Mouse (Mus musculus) liver (tissue): ENCODE results near the gene Rufy3.
A peak's percentile ranks its signal among the peaks of the same experiment; 100 is the strongest.
"Not testable (repeated sequence)": the region's sequence is repeated elsewhere in the genome, so short reads cannot be mapped to it uniquely, and the experiment has no call there.

Source experiments
- DNase-seq: peaks from one replicate; pipeline ENCODE4 v3.0.0-alpha.2; 2020; ENCODE audit warnings: mixed read lengths

Gene Rufy3

DNA sequence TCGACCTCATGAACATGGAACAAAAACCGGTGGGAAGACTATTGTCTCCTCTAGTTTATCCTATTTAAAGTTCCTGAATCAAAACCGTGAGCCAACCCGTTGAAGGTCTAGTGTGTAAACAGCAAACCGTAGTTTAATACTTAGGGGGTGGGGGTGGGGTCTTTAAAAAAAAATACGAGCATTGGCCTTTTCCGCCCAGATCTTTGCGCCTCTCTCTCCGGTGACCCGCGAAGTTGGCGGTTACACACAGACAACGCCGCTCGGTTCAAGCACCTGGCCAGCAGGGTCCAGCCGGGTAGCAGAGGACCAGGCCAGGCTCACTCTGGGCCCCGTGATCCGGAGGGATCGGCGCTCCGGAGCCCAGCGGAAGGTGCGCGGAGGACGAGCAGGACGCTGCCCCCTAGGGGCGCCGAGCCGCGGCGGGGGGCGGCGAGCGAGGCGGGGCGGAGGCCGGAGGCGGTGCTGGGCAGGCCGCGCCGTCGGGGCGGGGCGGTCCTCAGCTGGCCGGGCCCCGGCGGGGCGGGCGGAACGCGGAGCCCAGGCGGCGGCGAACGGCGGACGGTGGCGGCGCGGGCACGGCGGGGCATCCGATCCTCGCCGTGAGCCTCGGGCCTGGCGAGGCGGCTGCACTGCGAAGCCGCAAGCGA is at the start of gene Rufy3:
Gene Rufy3, plus strand, starts transcription at position 540 of the 647 bp plus-strand sequence.
- DNase-seq: peak; percentile 86

DNA sequence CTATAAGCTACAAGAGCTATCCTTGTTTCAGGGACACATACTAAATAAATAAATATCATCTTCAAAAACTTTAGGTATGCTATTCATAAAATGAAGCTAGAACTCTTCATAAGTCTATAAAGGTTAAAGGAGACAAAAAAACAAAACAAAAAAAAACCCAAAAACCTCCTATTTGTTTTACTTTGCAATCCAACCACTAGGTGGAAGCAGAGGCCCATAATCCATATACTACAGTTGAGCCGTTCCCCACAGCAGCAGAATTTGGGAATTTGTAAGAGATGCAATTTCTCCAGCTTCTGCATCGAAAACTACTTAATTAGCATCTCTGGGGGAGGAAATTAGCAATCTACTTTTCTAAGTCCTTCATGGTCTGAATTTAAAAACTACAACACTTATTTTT is 45.6 kb upstream of the Rufy3 start:
- DNase-seq: no peak

DNA sequence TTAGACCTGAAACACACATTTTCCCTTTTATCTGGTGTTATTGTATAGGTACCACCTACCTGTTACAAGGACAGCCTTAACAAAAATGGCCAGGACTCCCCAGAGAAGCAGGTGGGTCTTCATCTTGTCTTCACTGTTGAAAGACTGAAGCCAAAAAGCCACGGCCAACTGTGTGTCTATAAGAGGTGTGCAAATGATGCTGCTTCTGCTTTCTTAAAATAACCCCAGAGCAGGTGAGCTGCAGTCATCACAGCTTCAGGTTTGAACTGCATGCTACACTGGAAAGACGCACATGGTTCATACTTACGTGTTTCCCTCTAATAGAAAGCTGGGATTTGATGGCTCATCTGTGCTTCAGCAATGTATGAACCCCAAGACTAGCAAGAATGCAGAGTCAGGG is 37.2 kb upstream of the Rufy3 start, which contains the start of gene Jchain:
Gene Jchain, minus strand, starts transcription at position 235 of the 400 bp plus-strand sequence.
- DNase-seq: no peak

DNA sequence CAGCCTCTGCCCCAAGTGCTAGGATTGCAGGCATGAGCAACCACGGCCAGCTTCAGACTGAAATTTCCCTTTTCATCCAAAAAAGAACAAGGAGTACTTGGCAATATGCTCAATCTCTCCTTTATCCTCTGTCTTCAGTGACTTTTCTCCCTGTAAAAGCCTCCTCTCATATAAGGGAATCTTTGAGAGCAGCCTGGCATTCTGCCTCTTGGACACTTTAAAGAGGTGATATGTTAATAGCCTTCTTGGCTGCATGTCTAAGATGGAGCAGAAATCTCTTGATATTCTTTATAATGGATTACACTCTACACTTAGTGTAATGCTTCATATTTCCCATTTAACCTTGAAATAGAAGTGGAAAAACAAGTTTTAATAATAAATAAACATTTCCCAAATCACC is 33.9 kb upstream of the Rufy3 start:
- DNase-seq: no peak

DNA sequence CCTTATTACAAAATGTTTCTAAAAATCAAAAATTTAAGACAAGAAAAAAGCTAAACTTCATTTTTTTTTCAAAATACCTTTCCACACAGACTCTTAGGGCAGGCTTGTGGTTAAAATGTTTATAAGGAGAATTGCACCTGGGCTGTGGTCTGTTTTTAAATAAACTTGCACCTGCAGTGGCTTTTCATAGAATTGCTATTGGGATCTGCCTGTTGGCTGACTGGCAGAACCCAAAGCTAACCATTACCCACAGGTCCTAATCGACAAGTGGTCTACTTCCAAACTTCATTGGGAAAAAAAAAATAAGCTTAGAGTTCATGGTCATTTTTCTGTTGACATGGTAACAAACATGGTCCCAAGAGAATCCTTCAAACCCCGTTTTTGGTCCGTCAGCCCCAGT is 30.1 kb upstream of the Rufy3 start:
- DNase-seq: no peak

DNA sequence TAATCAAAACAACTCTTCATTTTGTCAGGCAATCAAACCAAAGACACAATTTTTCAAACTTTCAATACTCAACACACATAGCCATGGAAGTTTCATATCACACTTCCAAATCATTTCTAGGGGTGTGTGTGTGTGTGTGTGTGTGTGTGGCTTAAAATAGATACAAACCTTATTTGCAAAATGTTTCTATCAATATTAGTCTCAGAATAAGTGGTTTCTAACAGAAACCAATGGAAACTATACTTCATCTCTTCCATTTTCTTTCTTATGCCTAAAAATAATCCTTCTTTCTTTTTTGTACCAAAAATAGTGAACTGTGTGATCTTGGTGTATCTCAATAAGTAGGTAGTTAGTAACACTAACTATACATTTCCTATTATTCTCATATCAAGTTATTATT is 24.0 kb upstream of the Rufy3 start:
- no peak for DNase-seq

DNA sequence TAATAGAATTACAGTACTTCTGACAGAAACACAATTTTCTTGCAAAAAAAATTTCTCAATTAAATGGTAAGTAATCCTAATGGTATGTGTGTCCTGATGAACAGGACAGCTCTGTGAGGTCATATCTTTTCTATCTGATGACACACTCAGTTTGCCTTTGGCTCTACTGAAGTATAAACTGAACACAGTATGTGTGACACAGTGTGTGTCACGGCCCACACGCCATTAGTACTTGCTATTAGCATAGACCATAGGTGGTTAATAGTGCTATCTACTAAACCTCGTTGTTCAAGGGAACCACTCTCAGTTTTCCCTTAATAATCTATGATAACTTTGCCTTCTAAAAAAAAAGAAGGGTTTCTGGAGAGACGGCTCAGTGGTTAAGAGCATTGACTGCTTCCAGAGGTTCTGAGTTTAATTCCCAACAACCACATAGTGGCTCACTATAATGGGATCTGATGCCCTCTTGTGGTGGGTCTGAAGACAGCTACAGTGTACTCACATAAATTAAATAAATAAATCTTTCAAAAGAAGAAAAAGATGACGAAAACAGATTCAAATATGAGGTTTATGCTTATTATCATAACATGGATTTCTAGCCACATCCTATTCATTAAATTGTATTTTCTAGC is 22.1 kb upstream of the Rufy3 start:
- DNase-seq: no peak

DNA sequence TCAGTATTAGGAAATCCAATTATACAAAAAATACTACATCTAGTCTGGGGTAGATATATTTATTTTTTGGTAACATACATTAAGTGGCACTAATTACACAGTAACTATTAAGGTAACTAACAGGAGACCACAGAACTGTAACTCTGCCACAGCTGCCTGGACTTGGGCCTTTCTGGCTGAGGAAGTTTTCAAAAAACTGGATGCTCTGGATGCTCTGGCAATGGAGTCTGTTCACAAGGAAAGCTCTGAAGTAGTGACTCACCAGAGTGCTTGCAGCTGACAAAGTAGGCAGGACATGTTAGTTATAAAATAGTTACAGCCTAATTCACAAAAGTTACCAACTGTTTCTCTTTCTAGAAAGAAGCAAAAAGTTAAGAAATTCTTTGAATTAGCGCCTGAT is 20.4 kb upstream of the Rufy3 start:
- not testable (repeated sequence) for DNase-seq

DNA sequence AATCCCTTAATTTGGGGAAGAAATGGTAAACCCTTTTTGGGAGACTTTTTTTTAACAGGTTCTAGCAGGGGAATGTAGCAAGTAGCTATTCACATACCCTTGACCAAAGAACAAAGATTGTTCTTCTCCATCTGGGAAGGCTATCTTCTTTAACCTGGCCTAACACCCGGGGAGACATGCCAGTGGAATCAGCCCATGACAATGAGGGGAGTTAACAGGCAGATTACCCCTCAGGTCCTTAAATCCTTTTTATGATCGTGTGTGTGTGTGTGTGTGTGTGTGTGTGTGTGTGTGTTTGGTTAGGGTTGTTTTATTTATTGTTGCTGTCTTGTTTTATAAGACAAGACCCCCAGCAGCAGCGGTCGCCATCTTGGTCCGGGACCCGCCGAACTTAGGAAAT is 19.3 kb upstream of the Rufy3 start:
- DNase-seq: no peak

DNA sequence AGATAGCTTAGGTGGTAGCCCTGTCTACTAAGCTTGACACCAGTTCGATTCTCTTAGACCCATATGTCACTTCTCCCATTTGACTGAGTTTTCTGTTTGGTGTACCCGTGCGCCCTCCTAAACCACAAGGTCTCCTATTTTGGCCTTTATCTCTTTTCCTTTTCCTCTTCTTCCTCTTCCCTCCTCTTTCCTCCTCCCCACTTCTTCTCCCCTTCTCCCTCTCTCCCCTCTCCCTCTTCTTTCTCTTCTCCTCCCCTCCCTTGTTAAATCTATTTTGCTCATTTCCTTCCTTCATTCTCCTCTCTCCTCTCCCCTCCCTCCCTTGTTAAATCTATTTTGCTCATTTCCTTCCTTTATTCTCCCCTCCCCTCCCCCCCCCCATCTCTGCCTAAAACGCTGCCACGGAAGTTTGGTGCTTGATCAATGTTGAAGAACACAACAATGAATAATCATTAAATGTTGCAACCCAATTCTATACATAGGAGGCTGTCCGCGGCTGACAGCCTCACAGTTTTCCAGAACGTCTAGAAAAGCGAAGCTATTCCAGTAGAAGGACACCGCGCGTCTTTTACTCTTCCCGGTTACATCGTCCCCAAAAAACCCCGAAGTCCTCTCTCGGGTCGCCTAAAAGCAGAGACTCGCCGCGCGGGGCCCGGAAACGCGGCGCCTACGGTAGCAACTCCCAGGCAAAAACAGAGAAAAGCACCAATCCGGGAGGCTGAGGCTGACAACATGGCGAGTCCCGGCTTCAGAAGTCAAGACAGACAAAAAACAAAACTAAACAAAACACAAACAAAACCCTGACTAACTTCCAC is 11.4 kb upstream of the Rufy3 start:
- DNase-seq: no peak

DNA sequence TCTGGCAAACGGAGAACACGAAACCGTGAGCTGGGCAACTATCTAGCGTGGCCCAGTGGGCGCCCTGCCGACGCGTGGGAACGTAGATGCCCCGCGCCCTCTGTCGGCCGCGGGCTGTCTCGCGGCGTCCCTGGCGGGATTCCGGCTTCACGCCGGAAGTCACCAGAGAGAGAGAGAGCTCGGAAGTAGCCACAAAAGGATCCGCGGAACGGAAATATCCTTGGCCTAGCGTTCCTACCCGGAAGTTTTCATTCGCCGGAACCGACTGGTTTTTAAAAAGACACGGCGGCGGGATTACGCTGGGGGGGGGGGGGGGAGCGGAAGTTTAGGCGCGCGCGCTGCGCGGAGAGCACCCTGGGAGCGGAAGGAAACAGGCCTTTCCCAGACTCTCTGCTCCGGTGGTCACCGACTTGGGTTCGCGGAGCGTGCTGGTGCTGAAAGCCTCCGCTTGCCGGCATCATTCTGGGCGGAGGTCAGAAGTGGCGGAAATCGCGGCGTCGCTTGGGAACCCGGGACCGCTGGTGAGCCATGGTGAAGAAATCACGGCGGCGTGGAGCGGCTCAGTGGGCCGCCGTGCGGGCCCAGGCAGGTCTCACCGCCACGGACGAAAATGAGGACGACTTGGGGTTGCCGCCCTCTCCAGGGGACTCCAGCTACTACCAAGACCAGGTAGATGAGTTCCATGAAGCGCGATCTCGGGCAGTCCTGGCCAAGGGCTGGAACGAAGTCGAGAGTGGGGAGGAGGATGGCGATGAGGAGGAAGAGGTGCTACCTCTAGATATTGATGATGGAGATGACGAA is 10.6 kb upstream of the Rufy3 start, which contains the start of gene Utp3:
Gene Utp3, plus strand, starts transcription at position 377 of the 801 bp plus-strand sequence.
- peak; percentile 94 for DNase-seq

DNA sequence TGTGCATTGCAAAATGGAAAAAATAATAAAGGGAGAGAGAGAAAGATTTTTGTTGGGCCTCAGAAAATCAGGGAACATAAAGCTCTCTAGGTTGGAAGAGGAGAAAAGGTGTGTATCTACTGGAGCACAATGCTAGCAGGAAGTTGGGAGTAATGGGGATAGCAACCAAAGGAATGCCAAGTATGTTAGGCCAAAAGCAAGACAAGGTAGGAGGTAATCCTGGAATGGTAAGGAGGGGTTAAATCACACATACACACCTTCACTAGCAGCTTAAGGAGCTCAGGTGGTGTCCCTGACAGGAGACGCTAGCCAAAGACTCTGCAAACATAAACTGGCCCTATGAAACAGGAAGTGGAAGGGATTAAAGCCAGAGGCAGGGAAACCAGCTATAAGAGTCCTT is 5.8 kb upstream of the Rufy3 start:
- no peak for DNase-seq

DNA sequence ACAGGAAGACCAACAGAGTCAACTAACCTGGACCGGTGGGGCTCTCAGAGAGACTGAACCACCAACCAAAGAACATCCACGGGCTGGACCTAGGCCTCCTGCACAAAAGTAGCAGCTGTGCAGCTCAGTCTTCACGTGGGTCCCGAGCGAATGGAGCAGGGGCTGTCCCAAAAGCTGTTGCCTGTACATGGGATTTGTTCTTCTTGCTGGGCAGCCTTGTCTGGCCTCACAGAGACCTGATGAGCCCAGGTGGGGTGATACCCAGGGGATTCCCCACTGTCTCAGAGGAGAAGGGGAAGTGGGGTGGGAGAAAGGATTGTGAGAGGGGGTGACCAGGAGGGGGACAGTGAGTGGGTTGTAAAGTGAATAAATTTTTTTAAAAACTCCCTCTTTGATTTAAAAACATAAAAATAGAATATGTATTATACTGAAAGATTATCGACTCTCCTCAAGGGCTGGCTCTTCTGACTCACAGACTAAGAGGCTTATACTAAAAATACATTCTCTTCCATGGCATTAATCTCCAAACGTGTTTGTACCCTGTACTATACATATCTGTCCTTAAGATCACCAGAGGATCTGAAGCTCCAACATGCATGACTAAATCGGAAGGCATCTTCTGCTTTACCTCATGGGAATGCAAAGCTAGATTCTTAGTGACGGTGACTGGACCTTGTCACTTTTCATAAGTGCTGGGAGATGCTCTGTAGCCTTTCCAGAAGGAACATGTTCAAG is 3.6 kb upstream of the Rufy3 start:
- no peak for DNase-seq

DNA sequence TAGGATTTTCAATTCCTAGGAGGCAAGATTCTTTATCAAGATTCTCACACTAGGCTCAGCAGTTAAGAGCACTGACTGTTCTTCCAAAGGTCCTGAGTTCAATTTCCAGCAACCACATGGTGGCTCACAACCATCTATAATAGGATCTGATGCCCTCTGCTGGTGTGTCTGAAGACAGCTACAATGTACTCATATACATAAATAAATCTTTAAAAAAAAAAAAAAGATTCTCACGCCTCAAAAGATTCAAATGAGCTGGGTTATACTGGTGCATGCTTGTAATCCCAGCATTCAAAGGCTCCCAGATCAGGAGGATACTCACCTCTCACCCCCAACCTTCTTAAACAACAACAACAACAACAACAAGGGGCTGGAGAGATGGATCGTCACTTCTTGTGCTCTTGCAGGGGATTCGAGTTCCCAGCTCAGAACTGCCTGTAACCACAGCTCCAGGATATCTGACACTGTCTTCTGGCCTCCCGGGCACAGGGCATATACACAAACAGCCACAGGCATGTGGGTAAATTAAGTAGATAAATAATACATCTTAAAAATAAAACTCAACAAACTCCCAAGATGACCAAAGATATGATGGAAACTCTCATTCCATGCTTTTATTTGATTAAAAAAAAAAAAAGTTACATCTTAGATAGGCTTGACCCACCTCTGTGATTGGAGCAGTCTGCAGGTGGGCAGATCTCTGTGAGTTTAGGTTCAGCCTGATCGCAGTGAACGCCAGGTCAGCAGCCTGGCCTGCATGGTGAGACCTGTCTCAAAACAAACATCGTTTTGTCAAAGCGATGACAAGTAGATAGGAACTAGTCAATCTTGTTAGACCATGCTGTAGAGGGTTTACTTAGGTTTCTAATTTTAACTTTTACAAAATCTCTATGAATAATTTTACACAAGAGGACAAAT is 1.7 kb upstream of the Rufy3 start:
- no peak for DNase-seq

DNA sequence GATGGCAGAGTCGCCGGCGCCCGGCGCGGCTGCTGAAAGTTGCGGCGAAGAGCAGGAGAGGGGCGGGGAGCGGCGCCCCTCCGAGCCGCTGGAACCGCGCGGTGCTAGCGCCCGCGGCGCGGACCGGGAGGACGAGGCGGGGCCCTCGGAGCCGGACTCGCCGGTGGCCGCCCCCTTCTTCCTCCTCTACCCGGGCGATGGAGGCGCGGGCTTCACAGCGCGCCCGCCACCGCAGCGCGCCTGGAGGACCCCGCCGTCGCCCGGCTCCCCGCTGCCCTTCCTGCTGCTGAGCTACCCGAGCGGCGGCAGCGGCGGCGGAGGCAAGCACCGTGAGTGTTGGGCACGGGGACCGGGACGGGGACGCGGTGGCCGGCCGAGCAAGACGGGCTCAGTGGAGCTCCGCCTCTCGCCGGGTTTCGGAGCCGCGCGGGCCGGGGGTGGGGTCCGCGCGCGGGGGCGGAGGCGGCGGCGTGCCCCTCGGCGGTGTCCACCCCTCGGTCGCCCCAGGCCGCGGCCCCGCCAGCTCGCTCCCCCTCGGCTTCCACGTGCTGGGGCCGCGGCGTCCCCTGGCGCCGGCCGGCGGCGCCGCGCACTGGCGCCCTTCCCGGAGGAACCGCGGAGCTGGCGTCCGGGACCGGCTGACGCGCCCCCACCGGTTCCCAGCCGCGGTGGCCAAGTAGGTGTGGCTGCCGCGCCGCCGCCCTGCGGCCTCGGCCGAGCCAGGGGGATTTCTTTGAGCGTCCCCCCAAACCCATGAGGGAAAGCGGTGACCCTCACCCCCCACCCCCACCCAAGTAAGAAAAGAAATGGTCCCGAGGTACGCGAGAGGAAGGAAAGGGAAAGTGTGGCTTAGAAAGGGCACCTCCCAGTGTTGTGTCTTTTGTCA is 551 bp downstream of the Rufy3 start:
- DNase-seq: peak; percentile 63

DNA sequence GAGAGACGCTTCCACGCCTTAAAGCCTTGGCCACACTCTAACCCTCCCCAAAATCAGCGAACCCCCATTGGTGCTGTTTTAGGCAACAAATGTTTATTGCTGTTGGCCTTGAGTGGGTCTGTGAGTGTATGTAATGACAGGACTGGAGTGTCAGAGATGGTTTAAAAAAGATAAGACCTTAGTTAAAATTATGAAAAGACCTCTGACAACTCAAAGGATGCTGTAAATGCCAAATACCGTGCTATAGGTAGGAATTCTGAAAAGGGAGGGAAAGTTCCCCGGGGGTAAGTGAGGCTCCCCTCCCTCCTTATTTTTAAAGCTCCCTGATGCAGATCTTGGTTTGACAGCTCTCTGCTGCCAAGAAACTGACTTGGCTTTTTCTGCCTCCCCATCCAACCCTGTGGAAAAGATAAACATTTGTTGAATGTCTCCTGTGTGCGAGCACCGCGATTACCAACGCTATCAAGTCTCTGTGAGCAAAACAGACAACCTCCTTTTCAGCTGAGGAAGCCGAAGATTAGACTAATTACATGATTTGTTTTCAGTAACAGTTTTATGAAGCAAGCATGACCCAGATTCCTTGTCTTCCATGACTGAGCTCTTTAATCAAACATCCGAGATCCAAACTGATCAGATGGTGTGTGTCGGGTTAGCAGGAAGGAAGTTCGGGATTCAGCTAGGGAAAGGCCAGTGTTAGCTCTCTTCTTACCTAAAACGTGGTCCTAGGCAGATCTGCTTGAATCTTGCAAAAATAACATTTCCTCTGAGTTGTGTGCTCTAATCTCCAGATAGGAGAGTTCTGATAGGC is 1.4 kb downstream of the Rufy3 start:
- DNase-seq: peak; percentile 42

DNA sequence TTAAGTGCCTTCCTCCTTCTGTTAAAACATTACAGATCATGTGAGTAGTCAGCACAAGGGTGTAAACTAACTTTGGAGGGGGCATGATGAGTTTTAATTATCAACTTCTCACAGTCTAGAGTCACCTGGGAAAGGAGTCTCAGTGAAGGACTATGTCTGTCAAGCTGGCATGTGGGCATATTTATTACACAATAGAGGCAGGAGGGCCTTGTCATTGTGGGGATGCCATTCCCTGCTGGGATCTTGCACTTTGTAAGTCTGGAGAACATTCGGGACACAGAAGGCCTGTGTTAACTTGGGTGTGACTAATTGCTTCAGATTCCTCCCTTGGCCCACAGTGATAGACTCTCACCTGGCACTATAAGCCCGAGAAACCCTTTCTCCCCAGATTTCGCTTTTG is 4.7 kb downstream of the Rufy3 start:
- DNase-seq: no peak

DNA sequence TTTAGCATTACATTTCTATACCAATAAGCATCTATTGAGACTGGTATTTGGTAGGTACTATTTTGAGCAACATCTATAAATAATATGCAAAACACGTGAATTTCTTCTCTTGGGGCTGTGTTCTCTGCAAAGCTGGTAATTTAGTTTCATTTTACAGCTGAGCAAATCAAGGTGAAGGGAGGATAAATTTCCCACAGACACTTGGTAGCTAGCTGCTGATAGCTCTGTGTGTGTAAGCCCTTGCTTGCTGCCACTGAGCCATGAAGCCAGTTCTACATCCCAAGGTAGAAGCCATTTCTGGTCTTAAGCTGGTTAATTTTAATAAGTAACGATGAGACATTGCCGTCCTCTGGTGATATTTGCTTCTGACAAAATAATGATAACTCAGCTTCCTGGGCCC is 10.0 kb downstream of the Rufy3 start:
- DNase-seq: no peak
